Mouse (Mus musculus): ENCODE measurements around the gene Ifne. TPM values are rescaled to one million over a fixed set of nuclear protein-coding genes. Genes with fewer than 3 reads are reported as not detected.

Ifne gene
- polyA plus RNA-seq, 1 experiment from 2014 or later = not detected

DNA sequence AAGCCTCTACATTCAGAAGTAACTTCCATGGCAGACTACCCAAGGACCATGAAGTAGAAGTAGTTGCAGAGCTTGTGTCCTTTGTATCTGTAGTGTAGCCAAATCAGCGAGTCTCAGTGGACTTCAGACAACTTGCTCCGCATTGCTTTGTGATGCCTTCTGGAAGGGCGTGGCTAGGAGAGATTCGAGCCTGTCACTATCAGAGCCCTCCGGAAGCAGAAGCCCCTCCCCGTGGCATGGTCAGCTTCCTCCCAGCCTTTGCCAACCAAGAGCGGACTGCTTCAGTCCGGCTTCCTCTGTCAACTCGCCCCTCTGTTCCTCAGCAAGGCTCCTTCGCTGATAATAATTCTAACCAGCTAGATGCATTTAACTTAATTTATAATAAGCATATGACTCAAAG is 1.8 kb downstream of the Ifne start:
- H3K27ac ChIP-seq (ENCODE audit: low read depth) = no peak overlapping the region
- H3K27me3 ChIP-seq (replicated peaks; ENCODE audit: control insufficient read depth, insufficient read depth, low read length) = no peaks in the 10 kb centered on the region
- no peak overlapping the region for H3K4me2 ChIP-seq (ENCODE audit: low read length)
- ATAC-seq (replicated peaks; ENCODE audit: low FRiP score, low TSS enrichment, low read depth) (no peak), DNase-seq (ENCODE audit: low spot score) (no peak)
- H3K36me3 ChIP-seq (ENCODE audit: control insufficient read depth, insufficient read depth, low read length) = no peaks in the 10 kb centered on the region
- H3K9me3 ChIP-seq (ENCODE audit: control insufficient read depth, low read length) = no peaks in the 10 kb centered on the region
- no peak overlapping the region for H3K9ac ChIP-seq (ENCODE audit: low read length)
- H3K4me1 ChIP-seq (replicated peaks; ENCODE audit: control insufficient read depth, insufficient read depth, low read length) = no peaks in the 10 kb centered on the region
- no peak overlapping the region for H3K4me3 ChIP-seq (ENCODE audit: low read depth, low read length)
- 42% methylated on average over 10 of the region's 10 CpGs for WGBS

GRCm38 (mm10) chr4:88876520-88876919 is 3.5 kb downstream of the Ifne start:
- no peaks in the 10 kb centered on the region for H3K9me3 ChIP-seq (ENCODE audit: control insufficient read depth, low read length)
- no peak overlapping the region for H3K27ac ChIP-seq (ENCODE audit: low read depth)
- no peaks in the 10 kb centered on the region for H3K27me3 ChIP-seq (replicated peaks; ENCODE audit: control insufficient read depth, insufficient read depth, low read length)
- H3K9ac ChIP-seq (ENCODE audit: low read length) = no peak overlapping the region
- no peaks in the 10 kb centered on the region for H3K4me1 ChIP-seq (replicated peaks; ENCODE audit: control insufficient read depth, insufficient read depth, low read length)
- no peak overlapping the region for H3K4me2 ChIP-seq (ENCODE audit: low read length)
- H3K36me3 ChIP-seq (ENCODE audit: control insufficient read depth, insufficient read depth, low read length) = no peaks in the 10 kb centered on the region
- ATAC-seq (replicated peaks; ENCODE audit: low FRiP score, low TSS enrichment, low read depth) (no peak), DNase-seq (ENCODE audit: low spot score) (no peak)
- H3K4me3 ChIP-seq (ENCODE audit: low read depth, low read length) = no peak overlapping the region
- 88% methylated on average over 4 of the region's 4 CpGs for WGBS

DNA sequence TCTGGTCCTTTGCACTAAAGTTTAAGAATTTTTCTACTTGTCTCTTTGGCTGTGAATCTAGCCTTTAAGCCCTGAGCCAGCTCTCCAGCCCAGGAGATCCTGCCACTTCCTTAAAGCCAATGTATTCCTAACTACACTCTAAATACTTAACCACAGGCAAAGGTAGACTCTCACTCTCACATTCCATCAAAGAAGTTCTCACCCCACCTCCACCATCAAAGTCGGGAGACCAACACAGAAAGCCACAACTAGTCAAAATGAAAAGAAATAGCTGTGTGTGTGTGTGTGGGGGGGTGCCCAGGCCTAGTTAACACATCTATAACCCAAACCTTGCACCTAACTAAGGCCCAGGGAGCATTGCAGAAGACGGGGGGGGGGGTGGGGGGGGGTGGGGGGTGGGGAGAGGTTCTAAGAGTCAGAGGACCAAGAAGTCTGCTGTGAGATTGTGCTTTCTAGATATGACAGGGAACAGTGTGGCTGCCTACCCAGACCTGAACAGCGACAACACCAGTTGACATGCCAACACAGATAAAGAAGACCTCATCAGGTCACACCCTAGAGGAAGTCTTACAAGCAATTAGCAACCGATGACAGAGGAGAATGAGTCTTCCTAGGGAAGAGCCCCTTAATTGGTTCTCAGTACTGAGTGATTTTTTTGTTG is 4.4 kb downstream of the Ifne start:
- ATAC-seq (replicated peaks; ENCODE audit: low FRiP score, low TSS enrichment, low read depth) (no peak), DNase-seq (ENCODE audit: low spot score) (no peak)
- no peak overlapping the region for H3K9ac ChIP-seq (ENCODE audit: low read length)
- no peak overlapping the region for H3K4me3 ChIP-seq (ENCODE audit: low read depth, low read length)
- H3K27me3 ChIP-seq (replicated peaks; ENCODE audit: control insufficient read depth, insufficient read depth, low read length) = no peaks in the 10 kb centered on the region
- 56% methylated on average over 4 of the region's 4 CpGs for WGBS
- no peaks in the 10 kb centered on the region for H3K9me3 ChIP-seq (ENCODE audit: control insufficient read depth, low read length)
- no peak overlapping the region for H3K4me2 ChIP-seq (ENCODE audit: low read length)
- no peak overlapping the region for H3K27ac ChIP-seq (ENCODE audit: low read depth)
- no peaks in the 10 kb centered on the region for H3K4me1 ChIP-seq (replicated peaks; ENCODE audit: control insufficient read depth, insufficient read depth, low read length)
- no peaks in the 10 kb centered on the region for H3K36me3 ChIP-seq (ENCODE audit: control insufficient read depth, insufficient read depth, low read length)

DNA sequence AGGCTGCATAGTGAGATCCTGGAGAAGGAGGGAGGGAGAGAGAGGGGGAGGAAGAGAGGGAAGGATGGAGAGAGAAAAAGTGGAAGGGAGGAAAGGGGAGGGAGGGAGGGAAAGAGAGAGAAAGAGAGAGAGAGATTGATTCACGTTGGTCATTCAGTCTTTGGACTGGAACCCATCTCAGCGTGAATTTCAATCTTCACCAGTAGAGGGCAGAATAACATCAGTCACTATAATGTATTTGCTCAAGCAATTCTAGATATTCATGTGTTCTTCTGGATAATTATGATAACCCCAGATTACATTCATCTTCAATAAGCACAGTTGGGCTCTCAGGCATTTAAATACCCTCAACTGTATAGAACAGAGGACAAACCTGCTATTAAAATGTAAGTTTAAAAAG is 7.3 kb downstream of the Ifne start:
- H3K27ac ChIP-seq (ENCODE audit: low read depth) = no peak overlapping the region
- H3K4me3 ChIP-seq (ENCODE audit: low read depth, low read length) = no peak overlapping the region
- no peaks in the 10 kb centered on the region for H3K4me1 ChIP-seq (replicated peaks; ENCODE audit: control insufficient read depth, insufficient read depth, low read length)
- no peak overlapping the region for H3K4me2 ChIP-seq (ENCODE audit: low read length)
- no peak overlapping the region for H3K9ac ChIP-seq (ENCODE audit: low read length)
- DNase-seq (ENCODE audit: low spot score) = no peak
- ATAC-seq (replicated peaks; ENCODE audit: low FRiP score, low TSS enrichment, low read depth) = no peak
- H3K27me3 ChIP-seq (replicated peaks; ENCODE audit: control insufficient read depth, insufficient read depth, low read length) = no peaks in the 10 kb centered on the region
- H3K36me3 ChIP-seq (ENCODE audit: control insufficient read depth, insufficient read depth, low read length) = no peaks in the 10 kb centered on the region
- 0% methylated on average over 2 of the region's 2 CpGs for WGBS
- no peaks in the 10 kb centered on the region for H3K9me3 ChIP-seq (ENCODE audit: control insufficient read depth, low read length)

DNA sequence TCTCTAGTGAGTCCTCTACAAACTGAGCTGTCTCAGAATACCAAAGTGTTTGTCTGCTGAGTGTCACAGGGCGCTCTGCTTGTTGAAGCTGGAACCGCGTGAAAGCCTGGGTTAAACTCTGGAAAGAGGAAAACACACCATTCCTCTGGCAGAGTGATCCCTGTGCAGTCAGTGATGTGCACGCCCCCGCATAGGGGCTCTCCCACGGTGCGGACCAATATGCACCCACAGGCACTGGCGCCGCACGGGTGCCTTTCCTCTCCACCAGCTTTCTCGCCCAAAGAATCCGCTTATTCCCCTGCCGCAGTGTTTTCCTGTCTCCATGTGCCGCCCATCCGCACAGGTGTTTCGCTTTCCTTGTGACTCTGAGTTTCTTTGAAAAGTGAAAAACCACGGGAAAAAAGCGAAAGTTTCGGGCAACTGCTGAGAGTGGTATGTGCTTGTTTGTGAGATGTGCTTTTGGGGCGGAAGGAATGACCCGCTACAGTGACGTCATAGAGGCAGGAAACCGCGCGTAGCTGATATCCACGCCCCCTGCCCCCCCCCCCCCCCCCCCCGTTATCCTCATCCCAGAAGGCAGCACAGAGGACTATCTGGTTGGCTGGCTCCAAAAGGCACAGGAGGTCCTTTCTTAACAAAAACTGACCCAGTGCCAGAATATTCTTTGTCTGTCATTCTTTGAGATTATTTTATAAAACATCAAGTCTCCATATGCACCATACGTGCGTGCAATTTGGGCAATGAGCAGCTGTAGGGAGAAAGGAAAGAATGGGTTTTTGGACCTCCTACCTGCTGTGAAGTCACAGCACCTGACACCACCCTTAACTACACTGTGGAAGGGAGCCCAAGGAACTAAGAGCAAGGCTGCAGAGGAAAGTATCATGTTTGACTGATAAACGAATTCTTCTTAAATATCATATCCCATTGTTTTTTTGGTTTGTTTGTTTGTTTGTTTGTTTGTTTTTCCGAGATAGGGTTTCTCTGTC is 11.8 kb downstream of the Ifne start:
- Histone ChIP-seq H3K9ac (ENCODE audit: low read length) (peak overlapping the region; percentile 46), H3K27ac (ENCODE audit: low read depth) (no peak overlapping the region), H3K4me2 (ENCODE audit: low read length) (peak overlapping the region; percentile 91), H3K36me3 (ENCODE audit: control insufficient read depth, insufficient read depth, low read length) (no peaks in the 10 kb centered on the region), H3K4me1 (replicated peaks; ENCODE audit: control insufficient read depth, insufficient read depth, low read length) (no peaks in the 10 kb centered on the region), H3K9me3 (ENCODE audit: control insufficient read depth, low read length) (no peaks in the 10 kb centered on the region), H3K4me3 (ENCODE audit: low read depth, low read length) (peak overlapping the region; percentile 56), H3K27me3 (replicated peaks; ENCODE audit: control insufficient read depth, insufficient read depth, low read length) (0 out of 2 replicates have a peak, but pooled peaks cover 4% of the 10 kb centered on the region)
- WGBS = 7% methylated on average over 31 of the region's 31 CpGs
- DNase-seq (ENCODE audit: low spot score) = peak; percentile 78
- ATAC-seq (replicated peaks; ENCODE audit: low FRiP score, low TSS enrichment, low read depth) = peak; percentile 81

GRCm38 (mm10) chr4:88867366-88867925 is 12.6 kb downstream of the Ifne start:
- peak; percentile 94 for DNase-seq (ENCODE audit: low spot score)
- Histone ChIP-seq H3K4me2 (ENCODE audit: low read length) (peak overlapping the region; percentile 91), H3K4me1 (replicated peaks; ENCODE audit: control insufficient read depth, insufficient read depth, low read length) (no peaks in the 10 kb centered on the region; the same call in 1 of the 2 replicates), H3K9me3 (ENCODE audit: control insufficient read depth, low read length) (no peaks in the 10 kb centered on the region), H3K4me3 (ENCODE audit: low read depth, low read length) (peak overlapping the region; percentile 56), H3K27ac (ENCODE audit: low read depth) (no peak overlapping the region), H3K36me3 (ENCODE audit: control insufficient read depth, insufficient read depth, low read length) (no peaks in the 10 kb centered on the region), H3K9ac (ENCODE audit: low read length) (no peak overlapping the region; the same call in 1 of the 2 replicates), H3K27me3 (replicated peaks; ENCODE audit: control insufficient read depth, insufficient read depth, low read length) (0 out of 2 replicates have a peak, but pooled peaks cover 4% of the 10 kb centered on the region)
- 0% methylated on average over 8 of the region's 8 CpGs for WGBS
- ATAC-seq (replicated peaks; ENCODE audit: low FRiP score, low TSS enrichment, low read depth) = peak; percentile 71; the same call in 1 of the 2 replicates

DNA sequence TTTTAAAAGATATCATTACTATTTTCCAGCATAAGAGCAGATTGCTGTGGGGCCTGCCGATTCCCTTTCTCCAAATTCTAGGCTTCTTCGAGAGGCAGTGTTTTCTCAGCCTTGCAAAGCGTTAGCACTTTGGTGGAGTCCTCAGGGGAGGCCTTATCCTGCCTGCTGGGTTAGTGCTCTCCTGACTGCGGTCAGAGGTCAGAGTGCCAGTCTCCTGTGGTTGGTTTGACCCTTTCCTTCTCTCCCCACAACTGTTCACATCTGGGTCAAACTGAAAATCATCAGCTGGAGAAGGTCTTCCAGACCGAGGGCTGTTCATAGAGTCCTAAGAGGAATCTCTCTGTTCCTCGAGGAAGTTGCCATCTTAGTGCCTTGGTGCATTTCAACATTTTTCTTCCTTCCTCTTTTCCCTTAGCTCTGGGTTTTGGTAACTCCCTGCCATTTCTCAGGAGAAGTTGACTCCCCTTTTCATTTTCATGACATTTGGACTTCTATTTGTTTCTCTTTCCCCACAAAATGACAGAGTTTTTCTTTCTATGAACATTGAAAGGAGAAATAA is 14.9 kb downstream of the Ifne start:
- no peak for DNase-seq (ENCODE audit: low spot score)
- Histone ChIP-seq H3K4me3 (ENCODE audit: low read depth, low read length) (no peak overlapping the region), H3K4me1 (replicated peaks; ENCODE audit: control insufficient read depth, insufficient read depth, low read length) (no peaks in the 10 kb centered on the region; the same call in 1 of the 2 replicates), H3K27me3 (replicated peaks; ENCODE audit: control insufficient read depth, insufficient read depth, low read length) (0 out of 2 replicates have a peak, but pooled peaks cover 4% of the 10 kb centered on the region), H3K36me3 (ENCODE audit: control insufficient read depth, insufficient read depth, low read length) (no peaks in the 10 kb centered on the region), H3K9ac (ENCODE audit: low read length) (no peak overlapping the region), H3K4me2 (ENCODE audit: low read length) (no peak overlapping the region), H3K27ac (ENCODE audit: low read depth) (no peak overlapping the region), H3K9me3 (ENCODE audit: control insufficient read depth, low read length) (no peaks in the 10 kb centered on the region)
- WGBS = 54% methylated on average over 6 of the region's 6 CpGs
- no peak for ATAC-seq (replicated peaks; ENCODE audit: low FRiP score, low TSS enrichment, low read depth)

DNA sequence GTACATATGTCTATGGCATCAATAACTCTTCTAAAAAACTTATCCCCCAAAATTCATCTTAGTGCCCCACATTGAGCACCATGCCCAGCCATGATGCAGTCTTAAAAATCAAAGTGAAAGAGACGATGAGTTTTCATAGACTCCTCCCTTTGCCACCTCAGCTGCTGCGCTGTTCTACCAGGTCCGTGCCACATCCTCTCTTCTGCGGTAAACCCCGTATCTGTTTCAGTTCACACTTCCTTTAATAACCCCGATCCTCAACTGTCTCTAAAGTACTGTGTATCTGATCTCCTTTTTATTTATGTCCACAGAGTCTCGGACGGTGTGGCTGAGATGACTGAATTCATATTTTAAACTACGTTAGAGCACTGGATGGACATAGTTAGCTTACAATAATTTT is 15.4 kb downstream of the Ifne start:
- Histone ChIP-seq H3K9me3 (ENCODE audit: control insufficient read depth, low read length) (no peaks in the 10 kb centered on the region), H3K27me3 (replicated peaks; ENCODE audit: control insufficient read depth, insufficient read depth, low read length) (0 out of 2 replicates have a peak, but pooled peaks cover 4% of the 10 kb centered on the region), H3K9ac (ENCODE audit: low read length) (no peak overlapping the region), H3K36me3 (ENCODE audit: control insufficient read depth, insufficient read depth, low read length) (no peaks in the 10 kb centered on the region), H3K27ac (ENCODE audit: low read depth) (no peak overlapping the region), H3K4me2 (ENCODE audit: low read length) (no peak overlapping the region), H3K4me1 (replicated peaks; ENCODE audit: control insufficient read depth, insufficient read depth, low read length) (no peaks in the 10 kb centered on the region; the same call in 1 of the 2 replicates), H3K4me3 (ENCODE audit: low read depth, low read length) (no peak overlapping the region)
- ATAC-seq (replicated peaks; ENCODE audit: low FRiP score, low TSS enrichment, low read depth) (no peak), DNase-seq (ENCODE audit: low spot score) (no peak)
- 61% methylated on average over 9 of the region's 9 CpGs for WGBS

All from intestine, embryonic 14.5 days (tissue).